Mouse (Mus musculus): ENCODE measurements around the gene Mia2. TPM values are rescaled to one million over a fixed set of nuclear protein-coding genes. Genes with fewer than 3 reads are reported as not detected.
"Not testable (repeated sequence)": the region's sequence is repeated elsewhere in the genome, so short reads cannot be mapped to it uniquely, and the experiment has no call there.

Mia2 gene
- polyA plus RNA-seq, 1 experiment: 52.2 TPM

DNA sequence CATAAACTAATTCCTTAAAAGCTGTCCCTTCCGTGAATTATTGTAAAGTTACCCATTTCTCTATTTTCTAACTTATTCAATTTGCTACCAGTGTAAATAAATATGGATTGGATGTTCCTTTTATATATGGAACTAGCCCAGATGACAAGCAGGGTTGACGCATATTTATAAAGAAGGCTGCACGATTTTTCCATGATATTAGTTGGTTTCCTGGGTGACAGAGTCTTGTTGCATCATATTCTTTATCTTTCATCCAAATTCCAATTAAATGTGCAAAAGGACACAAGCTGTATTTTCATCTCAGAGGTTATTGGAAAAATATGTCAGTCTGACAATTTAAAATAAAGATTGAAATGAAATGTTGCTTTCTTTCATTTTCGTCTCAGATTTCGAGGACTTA lies 142.8 kb downstream of the Mia2 start:
- Histone ChIP-seq H3K27ac (ENCODE audit: insufficient read depth, low read length) (no peak overlapping the region), H3K4me3 (ENCODE audit: insufficient read depth, low read length) (no peak overlapping the region), H3K4me1 (ENCODE audit: control insufficient read depth, insufficient read depth, low read length) (no peaks in the 10 kb centered on the region)
- no peak for TF ChIP-seq POLR2A (IDR thresholded peaks at IDR 0.05; ENCODE audit: extremely low read depth, insufficient read depth, low read length)
- TF ChIP-seq CTCF (IDR thresholded peaks at IDR 0.05; ENCODE audit: extremely low read depth, insufficient read depth, low read length): no peak

DNA sequence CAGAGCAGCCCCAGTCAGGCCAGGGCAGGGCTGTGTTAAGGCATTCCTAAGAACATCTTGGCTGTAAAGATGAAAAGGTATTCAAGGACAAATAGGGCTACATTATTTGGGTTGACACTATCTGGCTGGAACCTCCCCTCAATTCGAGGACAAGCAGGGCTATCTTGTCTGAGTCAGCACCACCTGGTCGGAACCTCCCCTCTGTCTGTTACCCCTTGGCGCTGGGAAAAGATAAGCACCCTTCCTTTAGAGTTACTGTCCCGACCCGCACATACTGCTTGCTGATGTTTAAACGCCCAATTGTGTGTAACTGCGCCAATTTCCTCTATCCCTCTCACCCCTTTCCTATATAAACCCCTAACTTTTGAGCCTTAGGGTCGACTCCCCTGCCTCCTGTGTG lies 145.4 kb downstream of the Mia2 start:
- H3K4me1 ChIP-seq (ENCODE audit: control insufficient read depth, insufficient read depth, low read length); H3K27ac ChIP-seq (ENCODE audit: insufficient read depth, low read length); H3K4me3 ChIP-seq (ENCODE audit: insufficient read depth, low read length): not testable (repeated sequence)

Other genes starting within 250 kb of the Mia2 start
- 52.2 and 53.0 TPM in 2 replicates for gene Sec23a, start 83.8 kb upstream of the Mia2 start, polyA plus RNA-seq (2012; rRNA removed)
- gene Gemin2, start 82.4 kb upstream of the Mia2 start, polyA plus RNA-seq (2012; rRNA removed): 9.2 and 10.5 TPM in 2 replicates
- gene Trappc6b, start 34.3 kb upstream of the Mia2 start, polyA plus RNA-seq (2012; rRNA removed): 158 TPM in 2 replicates
- 67.1 and 75.0 TPM in 2 replicates for gene Pnn, start 28.9 kb upstream of the Mia2 start, polyA plus RNA-seq (2012; rRNA removed)
- gene Fbxo33, start 123.9 kb downstream of the Mia2 start, polyA plus RNA-seq (2012; rRNA removed): 45.5 and 49.2 TPM in 2 replicates